Mouse (Mus musculus): Measurements from ENCODE around the gene Olfr1391.

DNA sequence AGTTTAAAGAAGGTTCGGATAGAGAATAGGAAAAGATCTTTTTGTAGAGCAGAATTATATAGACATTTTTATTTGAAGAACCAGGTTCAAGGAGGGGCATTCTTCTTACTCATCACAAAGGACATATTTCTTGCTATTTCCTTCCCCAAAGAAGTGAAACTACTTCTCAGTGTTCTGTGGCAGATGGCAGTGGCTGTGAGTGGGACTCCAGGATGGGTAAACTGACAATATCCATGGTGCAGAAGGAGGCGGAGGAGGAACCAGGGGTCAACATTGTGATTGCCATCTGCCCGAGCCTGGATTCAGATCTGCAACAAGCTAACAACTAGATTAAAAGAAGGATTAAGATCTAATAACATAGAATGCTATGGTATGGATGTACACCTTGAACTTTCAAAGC, 4.2 kb downstream of the Olfr1391 start:
- TF ChIP-seq CTCF (IDR thresholded peaks at IDR 0.05; ENCODE audit: low read depth) (no peak), EP300 (IDR thresholded peaks at IDR 0.05; ENCODE audit: low read depth) (no peak)

Data from liver, embryonic 14.5 days (tissue).